Mouse (Mus musculus) neural tube, embryonic 11.5 days (tissue): ENCODE measurements around the gene Zfp367. TPM values are rescaled to one million over a fixed set of nuclear protein-coding genes. Genes with fewer than 3 reads are reported as not detected.

Source experiments
- ATAC-seq: fragments of 200-750 bp; cut with Nextera tagmentation; 2 replicates; pipeline ENCODE4 v1.8.0; 2017; ENCODE audit warnings: moderate number of reproducible peaks, mild to moderate bottlenecking, moderate TSS enrichment, moderate library complexity; ENCODE audit not compliant: insufficient read depth, low FRiP score, low TSS enrichment
- DNase-seq: peaks from one replicate; pipeline ENCODE4 v3.0.0-alpha.2; 2015; ENCODE audit warnings: low spot score
- H3K27ac ChIP-seq: fragments of 300-500 bp; sonication (generic); 2 replicates; pipeline ENCODE4 v1.5.1; 2014; ENCODE audit warnings: low read depth, mild to moderate bottlenecking, low read length
- H3K27me3 ChIP-seq: fragments of 300-500 bp; sonication (generic); 2 replicates; pipeline ENCODE4 v1.6.1; 2014; ENCODE audit warnings: mild to moderate bottlenecking, low read length, mixed read lengths; ENCODE audit not compliant: control insufficient read depth, insufficient read depth
- H3K36me3 ChIP-seq: fragments of 300-500 bp; sonication (generic); 2 replicates; pipeline ENCODE4 v1.6.1; 2014; ENCODE audit warnings: mild to moderate bottlenecking, low read length, moderate library complexity, mixed read lengths; ENCODE audit not compliant: control insufficient read depth, insufficient read depth
- H3K4me1 ChIP-seq: fragments of 300-500 bp; sonication (generic); 2 replicates; pipeline ENCODE4 v1.6.1; 2014; ENCODE audit warnings: low read length, mixed read lengths; ENCODE audit not compliant: control insufficient read depth, insufficient read depth
- H3K4me2 ChIP-seq: fragments of 300-500 bp; sonication (generic); 2 replicates; pipeline ENCODE4 v1.6.1; 2014; ENCODE audit warnings: low read depth, mild to moderate bottlenecking, moderate library complexity
- H3K4me3 ChIP-seq: fragments of 300-500 bp; sonication (generic); 2 replicates; pipeline ENCODE4 v1.5.1; 2014; ENCODE audit warnings: low read depth, low read length
- H3K9ac ChIP-seq: fragments of 300-500 bp; sonication (generic); 2 replicates; pipeline ENCODE4 v1.6.1; 2014; ENCODE audit warnings: mild to moderate bottlenecking, low read length
- H3K9me3 ChIP-seq: fragments of 300-500 bp; sonication (generic); 2 replicates; pipeline ENCODE4 v1.6.1; 2016; ENCODE audit warnings: low read length; ENCODE audit not compliant: control insufficient read depth
- WGBS: fragments of 180-500 bp; shearing (Covaris S2); extraction: QIAGEN DNeasy Blood & Tissue Kit; methylation state at CpG from one replicate; pipeline ENCODE4 v1.1.7; 2014; 5-methylcytosine and 5-hydroxymethylcytosine counted together
- polyA plus RNA-seq: library from polyadenylated mRNA; unstranded; fragments of >200 nt; fragmentation: Nextera tagmentation; extraction: Ambion mirVana; gene quantifications from 2 replicates; pipeline ENCODE4 v1.2.1, GENCODE M21; 2014

Zfp367 gene
- polyA plus RNA-seq = 14.3 and 15.4 TPM in 2 replicates

DNA sequence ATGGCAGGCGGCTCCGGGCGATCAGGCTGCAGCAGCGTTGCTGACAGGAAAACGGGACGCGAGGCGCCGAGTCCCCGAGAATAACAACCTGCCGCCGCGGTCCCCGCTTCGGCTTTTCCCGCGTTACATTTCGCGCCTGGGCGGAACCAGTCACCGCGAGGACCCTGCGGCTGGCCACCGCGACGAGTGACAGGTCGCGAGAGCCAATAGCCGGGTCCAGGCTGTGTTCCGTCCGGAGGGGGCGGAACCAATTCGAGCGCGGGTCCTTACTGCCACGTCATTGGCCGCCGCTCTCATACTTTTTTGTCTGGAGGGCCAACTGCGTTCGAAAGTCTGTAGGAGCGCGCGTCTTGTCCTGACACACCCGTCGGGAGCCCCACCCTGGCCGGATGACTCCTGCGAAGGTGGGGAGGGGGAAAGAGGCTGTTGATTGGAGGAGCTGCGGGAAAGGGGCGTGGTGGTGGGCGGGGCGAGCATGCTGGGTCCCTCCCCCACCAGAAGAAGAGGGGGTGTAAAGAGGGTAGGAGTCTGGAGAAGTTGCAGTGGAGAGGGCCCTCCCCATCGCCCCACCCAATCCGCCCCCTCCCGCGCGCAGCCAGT lies at the start of gene Zfp367:
TSS of gene Zfp367 (minus strand) at position 120 of the 600 bp plus-strand sequence.
- Histone ChIP-seq H3K9ac (peak within 1 kb of the TSS; percentile 84), H3K4me1 (peaks cover 20% of the 10 kb centered on the region; the same call in 1 of the 2 replicates), H3K36me3 (no peaks in the 10 kb centered on the region), H3K4me2 (peak within 1 kb of the TSS; percentile 92), H3K9me3 (no peaks in the 10 kb centered on the region), H3K4me3 (peak within 1 kb of the TSS; percentile 89), H3K27me3 (no peaks in the 10 kb centered on the region), H3K27ac (peak within 1 kb of the TSS; percentile 85)
- peak; percentile 96 for ATAC-seq
- peak; percentile 98 for DNase-seq
- WGBS = 0% methylated on average over 53 of the region's 56 CpGs

DNA sequence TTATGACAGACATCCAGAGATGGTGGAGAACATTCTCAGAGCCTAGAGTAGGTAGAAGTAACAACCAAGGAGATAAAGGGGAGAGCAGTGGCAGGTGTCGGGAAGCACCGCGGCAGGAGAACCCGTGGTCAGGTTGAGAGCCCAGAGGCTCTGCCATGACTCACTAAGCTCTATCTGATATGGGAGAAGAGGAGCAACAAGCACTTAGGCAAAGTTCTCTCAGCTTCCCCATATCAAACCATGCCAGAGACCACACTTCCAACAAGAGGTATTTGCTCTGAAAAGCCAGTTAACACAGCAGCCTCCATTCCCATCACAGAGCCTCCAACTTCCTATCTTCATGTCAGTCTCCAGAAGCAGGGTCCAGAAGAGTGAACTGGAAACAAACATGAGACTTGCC lies 47.9 kb upstream of the Zfp367 start:
- DNase-seq = no peak
- no peaks in the 10 kb centered on the region for H3K27me3 ChIP-seq
- no peaks in the 10 kb centered on the region for H3K4me1 ChIP-seq
- no peaks in the 10 kb centered on the region for H3K9me3 ChIP-seq
- no peaks in the 10 kb centered on the region for H3K36me3 ChIP-seq
- no peak overlapping the region for H3K4me3 ChIP-seq
- 96% methylated on average over 4 of the region's 4 CpGs for WGBS
- no peak overlapping the region for H3K9ac ChIP-seq
- H3K27ac ChIP-seq = no peak overlapping the region
- no peak for ATAC-seq
- H3K4me2 ChIP-seq = no peak overlapping the region

DNA sequence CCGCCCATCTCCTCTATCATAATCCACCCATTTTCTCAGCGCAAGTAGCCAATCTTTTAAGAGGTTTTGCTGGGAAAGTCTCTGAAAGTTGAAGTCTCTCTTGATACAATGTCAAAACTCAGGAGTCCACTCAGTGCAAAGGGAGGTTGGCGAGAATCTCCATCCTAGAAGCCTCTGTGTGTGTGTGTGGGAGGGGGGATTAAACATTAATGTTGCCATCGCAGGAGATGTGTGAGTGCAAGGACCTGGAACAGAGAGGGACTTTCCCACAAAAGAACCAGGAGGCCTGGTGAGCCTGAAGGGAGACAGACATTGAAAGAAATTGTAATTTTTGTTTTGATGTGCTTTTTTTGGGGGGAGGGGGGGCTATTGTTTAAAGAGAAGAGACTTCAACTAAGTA lies 45.3 kb upstream of the Zfp367 start:
- Histone ChIP-seq H3K4me2 (no peak overlapping the region), H3K9me3 (no peaks in the 10 kb centered on the region), H3K36me3 (no peaks in the 10 kb centered on the region), H3K4me3 (no peak overlapping the region), H3K27ac (no peak overlapping the region), H3K27me3 (no peaks in the 10 kb centered on the region), H3K4me1 (no peaks in the 10 kb centered on the region), H3K9ac (no peak overlapping the region)
- ATAC-seq (no peak), DNase-seq (no peak)
- WGBS = 88% methylated on average over 4 of the region's 4 CpGs

DNA sequence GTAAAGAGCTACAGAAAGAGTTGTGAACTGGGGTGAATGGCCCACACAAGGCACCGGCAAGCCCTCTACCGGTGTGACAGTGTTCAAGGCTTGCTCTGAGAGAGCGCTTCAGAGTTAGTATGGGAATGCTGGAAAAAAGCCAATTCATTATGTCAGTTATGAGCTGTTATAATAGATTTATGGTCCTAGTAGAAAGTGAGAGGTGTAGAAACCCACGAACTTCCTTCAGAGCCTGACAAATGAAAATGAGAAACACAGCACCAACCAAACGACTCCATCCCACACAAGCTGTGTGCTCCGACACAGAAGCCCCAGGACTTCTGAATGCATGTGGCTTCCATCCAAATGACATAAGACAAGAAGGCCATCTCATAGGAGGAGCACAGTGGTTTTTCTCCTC lies 44.9 kb upstream of the Zfp367 start:
- H3K27me3 ChIP-seq = no peaks in the 10 kb centered on the region
- DNase-seq = no peak
- WGBS = 93% methylated on average over 6 of the region's 6 CpGs
- no peaks in the 10 kb centered on the region for H3K36me3 ChIP-seq
- no peak overlapping the region for H3K4me2 ChIP-seq
- no peak overlapping the region for H3K4me3 ChIP-seq
- no peaks in the 10 kb centered on the region for H3K4me1 ChIP-seq
- no peak overlapping the region for H3K9ac ChIP-seq
- no peaks in the 10 kb centered on the region for H3K9me3 ChIP-seq
- no peak for ATAC-seq
- no peak overlapping the region for H3K27ac ChIP-seq

DNA sequence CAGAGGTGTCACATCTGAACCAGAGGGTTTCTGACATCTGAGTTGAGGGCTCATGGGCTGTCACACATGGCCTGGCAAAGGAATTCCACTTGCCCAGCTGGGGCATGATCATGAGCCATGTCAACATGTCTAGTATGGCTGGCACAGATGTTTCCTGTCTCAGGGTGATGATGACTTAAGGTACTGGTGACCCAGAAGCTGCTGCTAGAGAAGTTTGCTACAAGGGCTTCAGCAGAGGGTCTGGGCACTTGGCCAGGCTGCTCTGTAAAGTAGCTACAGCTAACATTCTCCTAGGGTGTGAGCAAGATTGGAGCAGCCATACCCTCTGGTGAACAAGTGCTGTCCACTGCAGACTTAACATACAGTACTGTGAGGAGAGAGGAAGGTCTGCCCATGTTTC lies 34.1 kb upstream of the Zfp367 start:
- ATAC-seq (no peak), DNase-seq (no peak)
- no peak overlapping the region for H3K27ac ChIP-seq
- no peaks in the 10 kb centered on the region for H3K27me3 ChIP-seq
- H3K4me3 ChIP-seq = no peak overlapping the region
- peaks cover 5% of the 10 kb centered on the region for H3K36me3 ChIP-seq
- no peak overlapping the region for H3K4me2 ChIP-seq
- H3K9ac ChIP-seq = no peak overlapping the region
- H3K4me1 ChIP-seq = no peaks in the 10 kb centered on the region
- H3K9me3 ChIP-seq = no peaks in the 10 kb centered on the region

DNA sequence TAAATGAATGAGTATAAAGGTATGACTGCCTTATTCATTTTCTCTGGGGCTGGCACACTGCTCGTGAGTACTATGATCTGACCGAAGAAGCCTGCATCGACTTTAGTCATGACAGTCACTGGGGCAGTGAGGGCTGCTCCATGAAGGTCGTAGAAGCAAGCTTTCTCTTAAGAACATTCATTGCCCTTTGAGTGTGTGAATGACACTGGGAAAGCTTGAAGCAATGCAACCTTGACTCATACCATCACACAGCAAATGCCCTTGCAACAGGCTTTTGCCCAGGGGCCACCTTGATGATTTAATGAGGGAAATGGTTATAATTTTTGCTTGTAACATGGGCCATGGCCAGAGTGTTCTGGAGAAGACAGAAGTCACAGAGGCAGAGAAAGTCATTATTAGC lies 33.5 kb upstream of the Zfp367 start:
- no peak overlapping the region for H3K9ac ChIP-seq
- H3K4me1 ChIP-seq = no peaks in the 10 kb centered on the region
- H3K4me2 ChIP-seq = no peak overlapping the region
- DNase-seq = no peak
- H3K36me3 ChIP-seq = peaks cover 5% of the 10 kb centered on the region
- no peak overlapping the region for H3K4me3 ChIP-seq
- no peak for ATAC-seq
- H3K27me3 ChIP-seq = no peaks in the 10 kb centered on the region
- H3K27ac ChIP-seq = no peak overlapping the region
- WGBS = 93% methylated on average over 4 of the region's 4 CpGs
- no peaks in the 10 kb centered on the region for H3K9me3 ChIP-seq

DNA sequence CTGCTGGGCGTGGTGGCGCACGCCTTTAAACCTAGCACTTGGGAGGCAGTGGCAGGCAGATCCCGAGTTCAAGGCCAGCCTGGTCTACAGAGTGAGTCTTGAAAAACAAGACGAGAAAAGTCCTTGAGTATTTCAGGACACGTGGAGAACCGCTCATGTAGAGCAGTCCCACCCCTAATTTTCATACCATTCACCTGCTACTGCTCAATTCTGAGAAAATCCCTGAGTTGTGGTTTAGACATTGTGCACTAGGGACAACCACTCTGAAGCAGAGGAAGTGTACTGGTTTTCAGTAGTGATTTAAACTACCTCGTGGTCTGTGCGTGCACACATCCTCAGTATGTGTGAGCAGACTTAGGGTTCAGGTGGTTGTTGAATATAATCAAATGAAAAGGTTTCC lies 32.6 kb upstream of the Zfp367 start:
- ATAC-seq = no peak
- Histone ChIP-seq H3K4me3 (no peak overlapping the region), H3K36me3 (peaks cover 5% of the 10 kb centered on the region), H3K9me3 (no peaks in the 10 kb centered on the region), H3K9ac (no peak overlapping the region), H3K4me2 (no peak overlapping the region), H3K27ac (no peak overlapping the region), H3K27me3 (no peaks in the 10 kb centered on the region), H3K4me1 (no peaks in the 10 kb centered on the region)
- DNase-seq = no peak
- 93% methylated on average over 9 of the region's 9 CpGs for WGBS

DNA sequence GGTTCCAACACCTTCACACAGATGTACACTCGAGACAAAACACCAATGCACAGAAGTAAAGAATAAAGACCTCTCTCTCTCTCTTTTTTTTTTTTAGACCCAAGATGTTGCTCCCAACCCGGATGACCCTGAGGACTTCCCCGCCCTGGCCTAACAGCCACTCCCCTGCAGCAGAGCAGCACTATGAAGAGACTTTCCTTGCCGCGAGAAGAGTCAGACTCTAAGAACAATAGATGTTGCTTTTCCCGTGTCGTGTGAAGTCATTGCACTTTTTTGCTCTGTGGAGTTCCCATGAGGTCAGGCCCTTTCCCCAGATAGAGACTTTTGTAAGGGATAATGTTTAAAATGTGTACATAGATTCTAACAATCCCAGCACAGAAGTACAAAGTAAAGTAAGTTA lies 32.2 kb upstream of the Zfp367 start:
- Histone ChIP-seq H3K36me3 (peaks cover 5% of the 10 kb centered on the region), H3K4me2 (no peak overlapping the region), H3K4me3 (no peak overlapping the region), H3K9ac (no peak overlapping the region), H3K4me1 (no peaks in the 10 kb centered on the region), H3K27ac (no peak overlapping the region), H3K27me3 (no peaks in the 10 kb centered on the region), H3K9me3 (no peaks in the 10 kb centered on the region)
- ATAC-seq (no peak), DNase-seq (no peak)
- 79% methylated on average over 7 of the region's 7 CpGs for whole genome bisulfite sequencing

DNA sequence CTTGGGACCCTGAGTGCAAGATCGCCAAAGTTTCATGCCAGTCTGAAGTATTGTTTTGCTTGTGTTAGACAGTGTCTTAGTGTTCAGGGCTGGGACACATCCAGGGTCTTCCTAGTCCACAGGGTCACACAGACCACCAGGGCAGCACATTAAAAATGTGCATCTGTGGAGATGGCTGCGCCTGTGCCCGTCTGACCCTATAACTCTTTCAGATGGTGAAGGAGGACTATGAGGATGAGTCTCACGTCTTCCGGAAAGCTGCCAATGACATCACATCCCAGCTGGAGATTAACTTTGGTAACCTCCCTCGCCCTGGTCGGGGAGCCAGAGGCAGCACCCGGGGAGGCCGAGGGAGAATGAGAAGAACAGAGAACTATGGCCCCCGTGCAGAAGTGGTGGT lies 31.4 kb upstream of the Zfp367 start:
- no peaks in the 10 kb centered on the region for H3K27me3 ChIP-seq
- no peaks in the 10 kb centered on the region for H3K9me3 ChIP-seq
- H3K9ac ChIP-seq = no peak overlapping the region
- ATAC-seq = no peak
- DNase-seq = no peak
- 85% methylated on average over 10 of the region's 10 CpGs for whole genome bisulfite sequencing
- no peak overlapping the region for H3K4me3 ChIP-seq
- H3K4me2 ChIP-seq = no peak overlapping the region
- H3K27ac ChIP-seq = no peak overlapping the region
- peaks cover 5% of the 10 kb centered on the region for H3K36me3 ChIP-seq
- H3K4me1 ChIP-seq = no peaks in the 10 kb centered on the region
